Mouse (Mus musculus): ENCODE measurements around the gene Myrip. TPM values are rescaled to one million over a fixed set of nuclear protein-coding genes. Genes with fewer than 3 reads are reported as not detected.

The Myrip gene
- polyA plus RNA-seq, 1 experiment from 2014 or later: 0.83 TPM

DNA sequence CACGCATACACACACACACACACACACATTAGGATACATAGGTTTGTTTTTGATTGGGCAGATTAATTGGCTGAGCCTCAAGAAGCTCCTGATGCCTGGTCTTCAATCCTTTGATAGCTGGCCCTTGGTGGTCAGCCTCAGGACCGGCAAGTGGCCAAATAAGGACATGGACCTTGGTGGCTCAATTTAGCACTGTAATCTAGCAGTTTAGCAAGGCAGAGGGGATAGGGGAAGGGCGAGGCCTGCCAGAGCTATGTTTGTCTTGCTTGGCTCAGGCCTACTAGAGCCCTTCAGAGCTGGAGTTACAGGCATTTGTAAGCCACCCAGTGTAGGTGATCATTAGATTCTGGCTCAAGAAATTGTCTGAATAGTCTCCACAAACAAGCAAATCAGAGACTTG, 101.1 kb downstream of the Myrip start:
- Histone ChIP-seq H3K9ac (no peak overlapping the region), H3K36me3 (no peaks in the 10 kb centered on the region), H3K27ac (no peak overlapping the region), H3K4me2 (replicated peaks) (no peak overlapping the region), H3K4me1 (no peaks in the 10 kb centered on the region), H3K4me3 (no peak overlapping the region), H3K27me3 (no peaks in the 10 kb centered on the region), H3K9me3 (no peaks in the 10 kb centered on the region)
- no peak for ATAC-seq (ENCODE audit: insufficient number of reproducible peaks, insufficient read depth, low FRiP score, low TSS enrichment)
- WGBS: 88% methylated on average over 3 of the region's 3 CpGs

GRCm38 (mm10) chr9:120403661-120404060, 102.3 kb downstream of the Myrip start:
- Histone ChIP-seq H3K27me3 (no peaks in the 10 kb centered on the region), H3K9ac (no peak overlapping the region), H3K4me3 (no peak overlapping the region), H3K36me3 (no peaks in the 10 kb centered on the region), H3K4me2 (replicated peaks) (no peak overlapping the region), H3K4me1 (no peaks in the 10 kb centered on the region), H3K27ac (no peak overlapping the region), H3K9me3 (no peaks in the 10 kb centered on the region)
- no peak for ATAC-seq (ENCODE audit: insufficient number of reproducible peaks, insufficient read depth, low FRiP score, low TSS enrichment)
- 77% methylated on average over 5 of the region's 5 CpGs for WGBS

- no peak for ATAC-seq (ENCODE audit: insufficient number of reproducible peaks, insufficient read depth, low FRiP score, low TSS enrichment)
- WGBS: 74% methylated on average over 17 of the region's 17 CpGs
- no peaks in the 10 kb centered on the region for H3K9me3 ChIP-seq
- no peak overlapping the region for H3K27ac ChIP-seq
- no peaks in the 10 kb centered on the region for H3K4me1 ChIP-seq
- no peak overlapping the region for H3K4me3 ChIP-seq
- H3K9ac ChIP-seq: no peak overlapping the region
- no peaks in the 10 kb centered on the region for H3K36me3 ChIP-seq
- H3K4me2 ChIP-seq (replicated peaks): no peak overlapping the region
- no peaks in the 10 kb centered on the region for H3K27me3 ChIP-seq
Measured at GRCm38 (mm10) chr9:120409663-120410181, 108.4 kb downstream of the Myrip start.

- H3K4me3 ChIP-seq: no peak overlapping the region
- no peaks in the 10 kb centered on the region for H3K36me3 ChIP-seq
- no peak for ATAC-seq (ENCODE audit: insufficient number of reproducible peaks, insufficient read depth, low FRiP score, low TSS enrichment)
- H3K9me3 ChIP-seq: no peaks in the 10 kb centered on the region
- no peaks in the 10 kb centered on the region for H3K4me1 ChIP-seq
- H3K4me2 ChIP-seq (replicated peaks): no peak overlapping the region
- WGBS: 33% methylated on average over 5 of the region's 5 CpGs
- H3K9ac ChIP-seq: no peak overlapping the region
- no peaks in the 10 kb centered on the region for H3K27me3 ChIP-seq
- H3K27ac ChIP-seq: no peak overlapping the region
Measured at GRCm38 (mm10) chr9:120410421-120410820, 109.1 kb downstream of the Myrip start.

DNA sequence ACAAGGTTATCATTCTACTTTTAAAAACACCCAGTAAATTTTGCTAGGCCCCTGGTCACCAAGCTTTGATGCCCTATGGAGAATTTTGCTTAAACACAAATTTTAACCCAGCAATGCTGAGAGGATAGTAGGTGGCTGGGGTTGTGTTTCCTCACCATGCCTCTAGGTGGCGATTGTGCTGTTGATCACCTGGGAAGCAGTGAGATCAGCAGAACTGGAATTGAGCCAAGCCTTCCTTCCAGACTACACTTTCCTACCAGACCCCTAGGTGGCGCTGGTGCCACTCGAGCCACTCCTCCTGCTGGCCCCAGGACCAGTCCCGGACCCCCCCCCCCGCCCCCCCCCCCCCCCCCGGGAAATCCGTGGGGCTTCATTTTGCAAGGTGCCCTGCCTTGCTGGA, 114.2 kb downstream of the Myrip start:
- Histone ChIP-seq H3K27ac (no peak overlapping the region), H3K9ac (no peak overlapping the region), H3K4me2 (replicated peaks) (no peak overlapping the region), H3K36me3 (no peaks in the 10 kb centered on the region), H3K27me3 (no peaks in the 10 kb centered on the region; the same call in 1 of the 2 replicates), H3K4me1 (no peaks in the 10 kb centered on the region), H3K4me3 (no peak overlapping the region), H3K9me3 (no peaks in the 10 kb centered on the region)
- 0% methylated on average over 5 of the region's 7 CpGs for WGBS
- ATAC-seq (ENCODE audit: insufficient number of reproducible peaks, insufficient read depth, low FRiP score, low TSS enrichment): no peak

DNA sequence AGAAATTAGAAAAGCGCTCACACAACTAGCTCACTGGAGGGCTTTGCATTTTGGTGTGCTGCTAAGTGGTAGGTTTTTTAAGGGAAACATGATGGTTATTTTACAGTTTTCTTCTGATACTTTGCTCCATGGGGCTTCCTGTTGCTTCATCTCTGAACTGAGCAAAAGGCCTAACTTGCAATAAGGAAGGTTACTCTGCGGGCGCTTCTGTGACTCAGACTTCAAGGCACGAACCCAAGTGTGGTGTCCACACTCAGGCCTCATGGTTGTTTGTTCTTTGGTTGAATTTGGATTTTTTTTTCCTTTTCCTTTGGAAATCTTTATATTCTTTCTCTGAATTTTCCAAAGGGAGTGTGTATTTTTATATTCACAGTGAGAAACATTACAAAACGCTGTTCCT, 114.8 kb downstream of the Myrip start:
- WGBS: 91% methylated on average over 5 of the region's 5 CpGs
- H3K4me2 ChIP-seq (replicated peaks): no peak overlapping the region
- H3K27me3 ChIP-seq: no peaks in the 10 kb centered on the region; the same call in 1 of the 2 replicates
- H3K36me3 ChIP-seq: no peaks in the 10 kb centered on the region
- H3K27ac ChIP-seq: no peak overlapping the region
- ATAC-seq (ENCODE audit: insufficient number of reproducible peaks, insufficient read depth, low FRiP score, low TSS enrichment): no peak
- no peak overlapping the region for H3K9ac ChIP-seq
- no peaks in the 10 kb centered on the region for H3K4me1 ChIP-seq
- H3K9me3 ChIP-seq: no peaks in the 10 kb centered on the region
- no peak overlapping the region for H3K4me3 ChIP-seq

- no peak overlapping the region for H3K9ac ChIP-seq
- ATAC-seq (ENCODE audit: insufficient number of reproducible peaks, insufficient read depth, low FRiP score, low TSS enrichment): no peak
- H3K9me3 ChIP-seq: no peaks in the 10 kb centered on the region
- H3K4me2 ChIP-seq (replicated peaks): no peak overlapping the region
- WGBS: 82% methylated on average over 5 of the region's 5 CpGs
- no peaks in the 10 kb centered on the region for H3K36me3 ChIP-seq
- H3K27ac ChIP-seq: no peak overlapping the region
- no peaks in the 10 kb centered on the region for H3K4me1 ChIP-seq
- H3K4me3 ChIP-seq: no peak overlapping the region
- H3K27me3 ChIP-seq: no peaks in the 10 kb centered on the region; the same call in 1 of the 2 replicates
Measured at GRCm38 (mm10) chr9:120416729-120417128, 115.4 kb downstream of the Myrip start.

DNA sequence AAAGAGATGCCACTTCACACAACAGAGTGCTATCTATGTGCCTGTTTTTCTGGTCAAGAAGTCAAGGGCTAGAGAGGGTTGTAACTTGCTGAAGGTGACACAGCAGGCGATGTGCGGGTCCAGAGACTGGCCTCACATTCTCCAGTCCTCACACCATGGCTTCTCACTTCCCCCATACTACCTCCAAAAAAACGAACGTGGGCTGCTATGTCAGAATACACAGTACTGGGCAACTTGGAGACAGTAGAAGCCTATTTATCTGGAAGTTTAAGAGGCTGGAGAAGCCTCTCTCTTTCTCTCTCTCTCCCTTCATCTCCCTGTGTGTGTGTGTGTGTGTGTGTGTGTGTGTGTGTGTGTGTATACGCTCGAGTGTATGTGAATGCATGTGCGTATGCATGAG, 117.3 kb downstream of the Myrip start:
- no peak for ATAC-seq (ENCODE audit: insufficient number of reproducible peaks, insufficient read depth, low FRiP score, low TSS enrichment)
- Histone ChIP-seq H3K9me3 (no peaks in the 10 kb centered on the region), H3K27me3 (no peaks in the 10 kb centered on the region; the same call in 1 of the 2 replicates), H3K4me2 (replicated peaks) (no peak overlapping the region), H3K4me3 (no peak overlapping the region), H3K4me1 (no peaks in the 10 kb centered on the region), H3K36me3 (no peaks in the 10 kb centered on the region), H3K9ac (no peak overlapping the region), H3K27ac (no peak overlapping the region)
- 89% methylated on average over 7 of the region's 7 CpGs for WGBS

- WGBS: 69% methylated on average over 7 of the region's 7 CpGs
- no peaks in the 10 kb centered on the region for H3K4me1 ChIP-seq
- no peaks in the 10 kb centered on the region for H3K9me3 ChIP-seq
- ATAC-seq (ENCODE audit: insufficient number of reproducible peaks, insufficient read depth, low FRiP score, low TSS enrichment): no peak
- H3K4me2 ChIP-seq (replicated peaks): no peak overlapping the region
- no peaks in the 10 kb centered on the region for H3K36me3 ChIP-seq
- H3K4me3 ChIP-seq: no peak overlapping the region
- no peak overlapping the region for H3K27ac ChIP-seq
- H3K27me3 ChIP-seq: no peaks in the 10 kb centered on the region
- no peak overlapping the region for H3K9ac ChIP-seq
Measured at GRCm38 (mm10) chr9:120424567-120424966, 123.3 kb downstream of the Myrip start.

DNA sequence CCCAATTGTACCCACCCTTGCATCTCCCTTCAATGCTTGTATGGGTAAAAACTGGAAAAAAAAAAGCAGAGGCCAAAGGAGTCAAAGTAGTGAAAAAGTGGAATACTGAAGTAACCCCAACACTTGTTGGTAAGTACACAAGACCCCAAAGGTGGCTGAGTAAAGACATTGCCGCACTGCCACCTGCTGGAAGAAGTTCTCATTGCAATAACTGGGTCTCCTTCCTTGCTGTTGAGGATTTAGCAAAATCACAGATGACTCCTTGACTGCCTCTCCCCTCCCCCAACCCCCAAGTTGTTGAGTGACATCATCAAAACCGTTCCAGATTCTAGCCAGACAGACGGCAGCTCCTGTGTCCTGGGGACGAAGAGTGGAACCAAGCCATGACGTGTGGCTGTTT, 124.5 kb downstream of the Myrip start:
- no peaks in the 10 kb centered on the region for H3K4me1 ChIP-seq
- H3K27ac ChIP-seq: no peak overlapping the region
- ATAC-seq (ENCODE audit: insufficient number of reproducible peaks, insufficient read depth, low FRiP score, low TSS enrichment): no peak
- no peaks in the 10 kb centered on the region for H3K27me3 ChIP-seq
- H3K4me2 ChIP-seq (replicated peaks): no peak overlapping the region
- 20% methylated on average over 5 of the region's 5 CpGs for WGBS
- no peaks in the 10 kb centered on the region for H3K36me3 ChIP-seq
- H3K4me3 ChIP-seq: no peak overlapping the region
- H3K9me3 ChIP-seq: no peaks in the 10 kb centered on the region
- H3K9ac ChIP-seq: no peak overlapping the region

- Histone ChIP-seq H3K4me3 (no peak overlapping the region), H3K4me2 (replicated peaks) (no peak overlapping the region), H3K36me3 (no peaks in the 10 kb centered on the region), H3K9ac (no peak overlapping the region), H3K27me3 (no peaks in the 10 kb centered on the region), H3K27ac (no peak overlapping the region), H3K4me1 (no peaks in the 10 kb centered on the region), H3K9me3 (no peaks in the 10 kb centered on the region)
- no peak for ATAC-seq (ENCODE audit: insufficient number of reproducible peaks, insufficient read depth, low FRiP score, low TSS enrichment)
- 60% methylated on average over 6 of the region's 6 CpGs for WGBS
Measured at GRCm38 (mm10) chr9:120428181-120428580, 126.9 kb downstream of the Myrip start.

DNA sequence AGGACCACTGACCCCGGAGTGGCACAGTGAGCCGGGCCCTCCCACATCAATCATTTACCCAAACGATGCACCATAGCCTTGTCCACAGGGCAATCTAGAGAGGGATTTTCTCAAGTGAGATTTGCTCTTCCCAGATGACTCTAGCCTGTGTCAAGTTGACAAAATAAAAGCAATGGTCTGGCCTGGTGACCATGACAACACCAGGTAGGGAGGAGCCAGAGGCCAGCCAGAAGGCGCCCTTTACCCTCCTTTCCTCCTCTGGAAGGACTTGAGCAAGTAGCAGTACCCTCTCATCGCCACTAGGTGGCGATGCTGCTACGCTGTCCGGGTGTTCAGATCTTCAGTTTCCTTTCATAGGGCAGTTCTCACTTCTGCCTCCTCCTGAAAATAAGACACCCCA, 132.4 kb downstream of the Myrip start:
- ATAC-seq (ENCODE audit: insufficient number of reproducible peaks, insufficient read depth, low FRiP score, low TSS enrichment): peak; percentile 52; the same call in 1 of the 2 replicates
- Histone ChIP-seq H3K9ac (no peak overlapping the region), H3K9me3 (no peaks in the 10 kb centered on the region), H3K4me3 (no peak overlapping the region), H3K4me2 (replicated peaks) (no peak overlapping the region), H3K4me1 (no peaks in the 10 kb centered on the region), H3K27ac (no peak overlapping the region), H3K36me3 (no peaks in the 10 kb centered on the region), H3K27me3 (no peaks in the 10 kb centered on the region)
- 31% methylated on average over 8 of the region's 8 CpGs for WGBS

GRCm38 (mm10) chr9:120435841-120436240, 134.5 kb downstream of the Myrip start:
- Histone ChIP-seq H3K36me3 (no peaks in the 10 kb centered on the region), H3K9ac (no peak overlapping the region), H3K27ac (no peak overlapping the region), H3K4me2 (replicated peaks) (no peak overlapping the region), H3K4me3 (no peak overlapping the region), H3K4me1 (no peaks in the 10 kb centered on the region), H3K9me3 (no peaks in the 10 kb centered on the region), H3K27me3 (no peaks in the 10 kb centered on the region)
- 61% methylated on average over 8 of the region's 8 CpGs for WGBS
- no peak for ATAC-seq (ENCODE audit: insufficient number of reproducible peaks, insufficient read depth, low FRiP score, low TSS enrichment)
